Mouse (Mus musculus): ENCODE measurements around the gene Akt1s1. TPM values are rescaled to one million over a fixed set of nuclear protein-coding genes. Genes with fewer than 3 reads are reported as not detected.

Akt1s1 gene
- polyA plus RNA-seq, 1 experiment = 372 TPM

DNA sequence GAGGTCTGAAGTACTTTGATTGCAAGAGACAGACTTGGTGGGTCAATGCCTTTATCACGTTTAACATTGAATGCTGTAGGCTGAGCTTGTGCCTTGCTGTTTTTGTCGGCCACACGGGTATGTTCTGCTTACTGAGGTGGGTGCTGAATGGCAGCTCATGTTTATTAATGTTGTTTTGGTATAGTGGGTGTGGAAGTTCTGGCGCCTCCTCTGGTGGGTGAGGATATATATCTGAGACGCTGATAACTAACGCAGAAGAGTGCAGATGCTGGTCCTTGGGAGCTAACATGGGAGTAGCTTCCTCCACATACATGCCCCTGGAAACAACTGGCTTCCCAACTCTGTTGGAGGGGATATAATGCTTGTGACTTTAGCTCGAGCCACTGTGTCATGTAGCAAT lies 25.4 kb upstream of the Akt1s1 start:
- no peaks in the 10 kb centered on the region for H3K27me3 ChIP-seq (replicated peaks)
- peaks cover 97% of the 10 kb centered on the region for H3K4me1 ChIP-seq
- H3K4me3 ChIP-seq (replicated peaks) = no peak overlapping the region
- no peaks in the 10 kb centered on the region for H3K9me3 ChIP-seq
- TF ChIP-seq GATA1 (IDR thresholded peaks at IDR 0.05; ENCODE audit: borderline replicate concordance, low read length) = no peak
- TF ChIP-seq FLI1 (IDR thresholded peaks at IDR 0.05; ENCODE audit: low read length) = no peak
- H3K36me3 ChIP-seq (replicated peaks; ENCODE audit: low read length) = peaks cover 85% of the 10 kb centered on the region

DNA sequence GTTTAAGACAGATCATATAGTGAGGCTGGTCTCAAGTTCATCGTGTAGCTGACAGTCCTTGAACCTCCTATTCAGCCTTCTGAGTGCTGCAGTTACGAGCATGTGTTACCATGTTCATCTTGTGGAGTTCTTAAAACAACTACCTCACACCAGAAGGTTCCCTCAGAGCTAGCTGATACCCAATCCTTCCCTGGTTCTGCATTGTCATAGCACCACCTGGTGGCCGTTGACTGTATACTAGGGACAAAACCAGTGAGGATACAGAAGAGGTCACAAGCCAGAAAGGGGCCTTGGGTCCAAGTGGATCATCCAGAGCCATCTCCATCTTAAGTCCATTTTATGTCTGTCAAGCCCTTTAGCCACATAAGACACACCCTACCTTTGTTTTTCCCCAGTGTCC lies 23.9 kb upstream of the Akt1s1 start:
- TF ChIP-seq GATA1 (IDR thresholded peaks at IDR 0.05; ENCODE audit: borderline replicate concordance, low read length) (no peak), FLI1 (IDR thresholded peaks at IDR 0.05; ENCODE audit: low read length) (no peak)
- peaks cover 89% of the 10 kb centered on the region for H3K36me3 ChIP-seq (replicated peaks; ENCODE audit: low read length)
- no peak overlapping the region for H3K4me3 ChIP-seq (replicated peaks)
- peaks cover 95% of the 10 kb centered on the region for H3K4me1 ChIP-seq
- H3K27me3 ChIP-seq (replicated peaks) = no peaks in the 10 kb centered on the region
- no peaks in the 10 kb centered on the region for H3K9me3 ChIP-seq

DNA sequence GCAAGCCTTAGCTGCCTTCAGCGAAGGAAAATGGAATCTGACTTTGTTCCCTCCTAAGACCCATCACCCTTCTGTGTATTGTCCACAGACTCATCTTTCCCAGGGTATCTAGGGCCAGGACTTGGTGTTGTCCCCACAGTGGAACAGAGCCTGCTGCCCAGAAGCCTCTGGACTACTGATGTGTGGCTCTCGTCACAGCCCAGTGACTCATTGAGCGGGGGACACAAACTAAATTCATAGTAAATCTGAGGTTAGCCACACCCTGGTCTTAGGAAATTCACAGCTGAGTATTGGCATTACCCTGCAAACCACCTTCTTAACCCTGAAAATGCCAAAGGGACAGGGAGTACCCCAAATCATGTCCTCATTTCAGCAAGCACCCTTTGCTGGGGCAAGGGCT lies 22.0 kb upstream of the Akt1s1 start:
- Histone ChIP-seq H3K36me3 (replicated peaks; ENCODE audit: low read length) (peaks cover 89% of the 10 kb centered on the region), H3K27me3 (replicated peaks) (no peaks in the 10 kb centered on the region), H3K9me3 (no peaks in the 10 kb centered on the region), H3K4me1 (peaks cover 95% of the 10 kb centered on the region), H3K4me3 (replicated peaks) (no peak overlapping the region)
- no peak for TF ChIP-seq GATA1 (IDR thresholded peaks at IDR 0.05; ENCODE audit: borderline replicate concordance, low read length)
- TF ChIP-seq FLI1 (IDR thresholded peaks at IDR 0.05; ENCODE audit: low read length) = no peak

DNA sequence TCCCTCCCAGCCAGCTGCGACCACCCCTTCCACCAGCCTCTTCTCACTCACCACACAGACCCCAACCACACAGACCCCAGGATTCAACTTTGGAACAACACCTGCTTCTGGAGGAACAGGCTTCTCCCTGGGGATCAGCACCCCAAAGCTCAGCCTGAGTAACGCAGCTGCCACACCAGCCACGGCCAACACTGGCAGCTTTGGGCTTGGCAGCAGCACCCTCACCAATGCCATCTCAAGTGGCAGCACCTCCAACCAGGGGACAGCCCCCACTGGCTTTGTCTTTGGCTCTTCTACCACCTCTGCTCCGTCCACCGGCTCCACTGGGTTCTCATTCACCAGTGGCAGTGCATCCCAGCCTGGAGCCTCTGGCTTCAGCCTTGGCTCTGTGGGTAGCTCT lies 20.1 kb upstream of the Akt1s1 start:
- Histone ChIP-seq H3K36me3 (replicated peaks; ENCODE audit: low read length) (peaks cover 90% of the 10 kb centered on the region), H3K4me1 (peaks cover 91% of the 10 kb centered on the region), H3K4me3 (replicated peaks) (no peak overlapping the region), H3K9me3 (no peaks in the 10 kb centered on the region), H3K27me3 (replicated peaks) (no peaks in the 10 kb centered on the region)
- TF ChIP-seq FLI1 (IDR thresholded peaks at IDR 0.05; ENCODE audit: low read length) (no peak), GATA1 (IDR thresholded peaks at IDR 0.05; ENCODE audit: borderline replicate concordance, low read length) (no peak)

DNA sequence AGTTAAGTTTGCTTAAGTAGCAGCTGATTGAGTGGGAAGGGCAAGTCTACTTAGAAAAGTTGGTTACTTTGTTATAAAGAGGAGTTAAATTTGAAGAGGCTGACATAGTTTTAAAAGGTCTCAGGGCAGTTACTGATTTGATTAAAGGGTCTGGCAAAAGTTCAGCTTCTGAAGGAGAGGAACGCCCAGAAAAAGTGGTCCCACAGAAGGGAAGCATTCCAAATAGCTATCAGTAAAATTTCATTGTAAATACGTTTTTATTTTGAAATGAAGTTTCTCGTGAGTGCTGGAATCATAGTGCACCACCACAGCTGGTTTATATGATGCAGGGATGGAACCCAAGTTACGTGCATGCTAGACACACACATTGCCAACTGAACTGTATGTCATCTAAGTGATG lies 16.0 kb upstream of the Akt1s1 start:
- H3K36me3 ChIP-seq (replicated peaks; ENCODE audit: low read length) = peaks cover 96% of the 10 kb centered on the region
- no peak for TF ChIP-seq FLI1 (IDR thresholded peaks at IDR 0.05; ENCODE audit: low read length)
- TF ChIP-seq GATA1 (IDR thresholded peaks at IDR 0.05; ENCODE audit: borderline replicate concordance, low read length) = no peak
- no peaks in the 10 kb centered on the region for H3K27me3 ChIP-seq (replicated peaks)
- no peaks in the 10 kb centered on the region for H3K9me3 ChIP-seq
- H3K4me1 ChIP-seq = peaks cover 89% of the 10 kb centered on the region
- H3K4me3 ChIP-seq (replicated peaks) = no peak overlapping the region

DNA sequence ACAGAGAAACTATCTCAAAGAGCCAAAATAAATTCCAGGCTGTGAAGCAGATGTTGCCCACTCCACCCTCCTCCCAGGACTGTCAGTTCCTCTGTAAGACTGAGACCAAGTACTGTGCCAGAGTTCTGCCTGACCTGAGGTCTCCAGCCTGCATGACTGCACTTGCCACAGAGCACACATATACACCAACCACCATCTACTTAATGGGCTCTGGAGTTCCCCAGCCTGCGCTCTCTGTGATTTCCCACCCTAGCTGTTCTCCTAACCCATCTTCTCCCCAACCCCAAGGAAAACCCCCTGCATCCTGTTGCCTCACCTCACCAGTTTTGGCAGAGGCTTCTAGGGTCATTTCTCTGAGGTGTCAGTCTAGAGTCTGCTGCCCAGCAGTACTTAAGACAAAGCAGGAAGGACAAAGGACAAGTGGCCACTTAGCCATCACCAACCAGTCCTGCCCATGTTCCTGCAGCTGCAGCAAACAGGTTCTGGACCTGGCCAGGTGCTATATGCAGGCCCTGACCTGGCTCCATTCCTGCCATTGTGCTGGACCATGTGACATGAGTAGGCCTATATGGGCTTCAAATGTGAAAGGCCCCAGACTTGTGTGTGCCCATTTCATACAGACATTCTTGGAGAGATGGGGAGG lies 13.3 kb upstream of the Akt1s1 start:
- Histone ChIP-seq H3K9me3 (peaks cover 2% of the 10 kb centered on the region; the same call in 1 of the 2 replicates), H3K4me3 (replicated peaks) (peak overlapping the region; percentile 59), H3K4me1 (peaks cover 89% of the 10 kb centered on the region), H3K27me3 (replicated peaks) (no peaks in the 10 kb centered on the region), H3K36me3 (replicated peaks; ENCODE audit: low read length) (peaks cover 96% of the 10 kb centered on the region)
- TF ChIP-seq GATA1 (IDR thresholded peaks at IDR 0.05; ENCODE audit: borderline replicate concordance, low read length) (no peak), FLI1 (IDR thresholded peaks at IDR 0.05; ENCODE audit: low read length) (no peak)

DNA sequence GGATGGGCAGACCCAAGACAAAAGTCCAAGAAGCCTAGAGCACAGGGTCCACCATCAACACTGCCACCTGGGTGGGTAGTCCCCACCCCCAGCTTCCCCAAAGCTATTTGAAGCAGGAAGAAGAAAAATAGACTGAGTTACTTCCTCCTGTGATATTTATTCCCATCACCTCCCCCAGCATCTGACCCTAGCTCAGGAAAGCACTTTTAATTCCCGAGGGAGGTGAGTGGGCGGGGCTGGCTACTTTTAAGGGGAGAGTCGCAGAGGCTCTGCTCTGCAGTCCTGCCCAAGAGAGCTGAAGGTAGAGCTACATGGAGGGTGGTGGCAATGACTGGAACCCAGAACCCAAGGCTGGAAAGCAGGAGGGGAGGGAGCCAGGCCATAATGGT lies 12.8 kb upstream of the Akt1s1 start:
- H3K36me3 ChIP-seq (replicated peaks; ENCODE audit: low read length) = peaks cover 96% of the 10 kb centered on the region
- H3K9me3 ChIP-seq = peaks cover 2% of the 10 kb centered on the region; the same call in 1 of the 2 replicates
- no peak for TF ChIP-seq GATA1 (IDR thresholded peaks at IDR 0.05; ENCODE audit: borderline replicate concordance, low read length)
- TF ChIP-seq FLI1 (IDR thresholded peaks at IDR 0.05; ENCODE audit: low read length) = no peak
- H3K4me1 ChIP-seq = peaks cover 89% of the 10 kb centered on the region
- peak overlapping the region; percentile 19 for H3K4me3 ChIP-seq (replicated peaks)
- no peaks in the 10 kb centered on the region for H3K27me3 ChIP-seq (replicated peaks)

DNA sequence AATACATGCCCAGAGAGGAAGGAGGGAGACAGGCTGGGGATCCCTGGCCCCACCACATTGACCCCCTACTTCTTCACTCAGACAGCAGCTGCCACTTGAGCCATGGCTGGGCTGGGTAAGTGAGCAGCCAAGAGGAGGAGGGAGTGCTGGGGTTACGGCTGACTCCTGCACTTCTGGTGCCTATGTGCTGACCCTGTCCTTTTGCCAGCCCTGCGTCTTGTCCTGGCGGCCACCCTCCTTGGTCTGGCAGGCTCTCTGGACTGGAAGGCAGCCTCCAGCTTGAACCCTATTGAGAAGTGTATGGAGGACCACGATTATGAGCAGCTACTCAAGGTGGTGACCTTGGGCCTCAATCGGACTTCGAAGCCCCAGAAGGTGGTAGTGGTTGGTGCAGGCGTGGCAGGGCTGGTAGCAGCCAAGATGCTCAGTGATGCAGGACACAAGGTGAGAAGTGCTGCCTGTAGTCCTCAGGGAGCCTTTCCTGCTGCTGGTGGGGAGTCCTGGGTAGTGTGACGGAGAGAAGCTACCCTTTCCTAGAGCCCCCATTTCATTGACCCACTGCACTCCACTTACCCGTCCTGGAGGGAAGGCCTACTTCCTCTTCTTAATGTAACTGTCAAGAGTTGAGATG lies 12.3 kb upstream of the Akt1s1 start:
- peaks cover 86% of the 10 kb centered on the region for H3K4me1 ChIP-seq
- peaks cover 96% of the 10 kb centered on the region for H3K36me3 ChIP-seq (replicated peaks; ENCODE audit: low read length)
- peaks cover 2% of the 10 kb centered on the region; the same call in 1 of the 2 replicates for H3K9me3 ChIP-seq
- H3K4me3 ChIP-seq (replicated peaks) = peak overlapping the region; percentile 42
- no peaks in the 10 kb centered on the region for H3K27me3 ChIP-seq (replicated peaks)
- TF ChIP-seq FLI1 (IDR thresholded peaks at IDR 0.05; ENCODE audit: low read length) = no peak
- no peak for TF ChIP-seq GATA1 (IDR thresholded peaks at IDR 0.05; ENCODE audit: borderline replicate concordance, low read length)

DNA sequence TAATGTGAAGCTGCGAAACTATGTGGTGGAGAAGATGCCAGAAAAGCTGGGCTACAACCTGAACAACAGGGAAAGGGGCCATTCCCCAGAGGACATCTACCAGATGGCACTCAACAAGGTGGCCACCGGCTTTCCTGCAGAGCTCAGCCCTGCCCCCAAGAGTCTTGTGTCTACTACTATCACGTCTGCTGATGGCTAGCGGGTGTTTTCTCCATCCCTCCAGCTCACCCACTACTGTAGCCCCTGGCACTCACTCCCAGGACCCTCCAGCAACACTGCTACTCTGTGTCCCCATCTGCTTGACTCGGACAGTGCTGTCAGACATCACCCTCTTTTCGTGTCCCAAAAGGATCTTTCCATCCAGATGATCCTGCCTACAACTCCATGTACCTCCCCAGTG lies 10.7 kb upstream of the Akt1s1 start:
- Histone ChIP-seq H3K36me3 (replicated peaks; ENCODE audit: low read length) (peaks cover 96% of the 10 kb centered on the region), H3K4me3 (replicated peaks) (no peak overlapping the region), H3K4me1 (peaks cover 91% of the 10 kb centered on the region), H3K9me3 (peaks cover 2% of the 10 kb centered on the region; the same call in 1 of the 2 replicates), H3K27me3 (replicated peaks) (no peaks in the 10 kb centered on the region)
- TF ChIP-seq FLI1 (IDR thresholded peaks at IDR 0.05; ENCODE audit: low read length) (no peak), GATA1 (IDR thresholded peaks at IDR 0.05; ENCODE audit: borderline replicate concordance, low read length) (no peak)

DNA sequence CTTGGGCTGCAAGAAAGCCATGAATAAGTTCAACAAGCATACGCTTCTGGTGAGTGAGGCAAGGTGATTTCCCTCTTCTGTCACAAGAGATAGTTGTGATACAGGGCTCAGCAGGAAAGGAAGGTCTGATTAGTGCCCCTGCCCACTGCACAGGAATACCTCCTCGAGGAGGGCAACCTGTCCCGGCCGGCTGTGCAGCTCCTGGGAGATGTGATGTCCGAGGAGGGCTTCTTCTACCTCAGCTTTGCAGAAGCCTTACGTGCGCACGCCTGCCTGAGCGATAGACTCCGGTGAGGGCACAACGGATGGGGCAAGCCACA lies 9.7 kb upstream of the Akt1s1 start:
- no peak for TF ChIP-seq FLI1 (IDR thresholded peaks at IDR 0.05; ENCODE audit: low read length)
- no peak for TF ChIP-seq GATA1 (IDR thresholded peaks at IDR 0.05; ENCODE audit: borderline replicate concordance, low read length)
- Histone ChIP-seq H3K9me3 (peaks cover 2% of the 10 kb centered on the region; the same call in 1 of the 2 replicates), H3K4me3 (replicated peaks) (peak overlapping the region; percentile 72), H3K27me3 (replicated peaks) (no peaks in the 10 kb centered on the region), H3K4me1 (peaks cover 94% of the 10 kb centered on the region), H3K36me3 (replicated peaks; ENCODE audit: low read length) (peaks cover 100% of the 10 kb centered on the region)

Data from megakaryocyte, embryonic 14.5 days (primary cell).